ENCODE assay signal across 14 mouse cellular contexts in genomic region chr17:79835714-79836373, GRCm38 (mm10).
A peak's percentile ranks its signal among the peaks of the same experiment; 100 is the strongest.
DNase-seq lines count a peak whose midpoint lies in the region; ATAC-seq lines count a peak whose summit lies in the region.
"Had no signal": no experiment of that assay in that cellular context is flagged by ENCODE, and none has a peak within 500 bp of the region (broad histone marks: within the 10 kb centered on the region; RNA-seq: fewer than 3 reads in every experiment).

No protein-coding gene starts in this region.

- H3K36me3 ChIP-seq in heart, embryonic 13.5 days = no peaks in the 10 kb centered on the region
- H3K36me3 ChIP-seq in heart, embryonic 10.5 days = no peaks in the 10 kb centered on the region
- no peaks in the 10 kb centered on the region for H3K36me3 ChIP-seq in neural tube, embryonic 14.5 days (ENCODE audit: control insufficient read depth, insufficient read depth, low read length)
- no peaks in the 10 kb centered on the region for H3K36me3 ChIP-seq in splenic B cell, adult 2 months (ENCODE audit: control insufficient read depth, insufficient read depth, low read length, poor library complexity, severe bottlenecking)
- H3K36me3 ChIP-seq: hindbrain, embryonic 10.5 days had no signal

- ATAC-seq in heart, embryonic 13.5 days (ENCODE audit: extremely low read depth, insufficient number of reproducible peaks, low FRiP score, low TSS enrichment) = no peak
- ATAC-seq in neural tube, embryonic 14.5 days (ENCODE audit: low read depth) = no peak
- ATAC-seq: CD4-positive, CD25-positive, alpha-beta regulatory T cell, adult 4 months had no signal

- WGBS in heart, embryonic 13.5 days = 48% methylated on average over 5 of the region's 5 CpGs
- 61% methylated on average over 5 of the region's 5 CpGs for WGBS in heart, embryonic 10.5 days
- WGBS in neural tube, embryonic 14.5 days = 39% methylated on average over 5 of the region's 5 CpGs

- no peak for DNase-seq in heart, embryonic 10.5 days (ENCODE audit: low spot score)
- DNase-seq in neural tube, embryonic 10.5 days (ENCODE audit: extremely low spot score, low spot score) = no peak
- peak; percentile 68 for DNase-seq in kidney, adult 9 months
- DNase-seq in splenic B cell, adult 2 months (ENCODE audit: low read depth, low spot score) = peak; percentile 5
- no peak for DNase-seq in ovary, postnatal 10 days (ENCODE audit: low spot score)
- DNase-seq in frontal cortex, postnatal 25 days (ENCODE audit: low spot score in 2 of 2) = no peak
- DNase-seq: adrenal gland, postnatal 14 days; right cerebral cortex, adult 18-20 months; thymus, postnatal 4 days had no signal

- no peak overlapping the region for H3K4me3 ChIP-seq in heart, embryonic 13.5 days
- H3K4me3 ChIP-seq in heart, embryonic 10.5 days = no peak overlapping the region
- H3K4me3 ChIP-seq in neural tube, embryonic 14.5 days (ENCODE audit: low read depth, low read length) = no peak overlapping the region
- H3K4me3 ChIP-seq: hindbrain, embryonic 10.5 days had no signal

- no peaks in the 10 kb centered on the region for H3K9me3 ChIP-seq in heart, embryonic 13.5 days
- H3K9me3 ChIP-seq in heart, embryonic 10.5 days = no peaks in the 10 kb centered on the region
- H3K9me3 ChIP-seq in neural tube, embryonic 14.5 days (ENCODE audit: control insufficient read depth, low read length) = no peaks in the 10 kb centered on the region
- H3K9me3 ChIP-seq: hindbrain, embryonic 10.5 days had no signal

- no peak overlapping the region for H3K9ac ChIP-seq in heart, embryonic 13.5 days
- H3K9ac ChIP-seq in neural tube, embryonic 14.5 days (replicated peaks; ENCODE audit: low read depth, low read length) = no peak overlapping the region
- H3K9ac ChIP-seq: liver, embryonic 14.5 days had no signal

- peak overlapping the region; percentile 31; the same call in 1 of the 2 replicates for H3K27ac ChIP-seq in heart, embryonic 13.5 days (replicated peaks)
- no peak overlapping the region for H3K27ac ChIP-seq in heart, embryonic 10.5 days
- H3K27ac ChIP-seq in neural tube, embryonic 14.5 days (ENCODE audit: low read depth, low read length) = 0 out of 2 replicates have a peak overlapping the region, but pooled peaks have one; percentile 28
- H3K27ac ChIP-seq: hindbrain, embryonic 10.5 days; liver, embryonic 14.5 days had no signal

- peaks cover 9% of the 10 kb centered on the region; the same call in 1 of the 2 replicates for H3K4me1 ChIP-seq in heart, embryonic 13.5 days
- H3K4me1 ChIP-seq in heart, embryonic 10.5 days = no peaks in the 10 kb centered on the region
- no peaks in the 10 kb centered on the region for H3K4me1 ChIP-seq in neural tube, embryonic 14.5 days (ENCODE audit: control insufficient read depth, insufficient read depth, low read length)
- H3K4me1 ChIP-seq: hindbrain, embryonic 10.5 days had no signal

- no peak overlapping the region for H3K4me2 ChIP-seq in heart, embryonic 13.5 days
- no peak overlapping the region for H3K4me2 ChIP-seq in neural tube, embryonic 14.5 days (ENCODE audit: low read depth, low read length)

- no peaks in the 10 kb centered on the region for H3K27me3 ChIP-seq in heart, embryonic 13.5 days (replicated peaks)
- H3K27me3 ChIP-seq in heart, embryonic 10.5 days (ENCODE audit: insufficient read depth, poor library complexity, severe bottlenecking) = no peaks in the 10 kb centered on the region
- no peaks in the 10 kb centered on the region for H3K27me3 ChIP-seq in neural tube, embryonic 14.5 days (ENCODE audit: control insufficient read depth, insufficient read depth, low read length)
- no peaks in the 10 kb centered on the region for H3K27me3 ChIP-seq in splenic B cell, adult 2 months (ENCODE audit: control insufficient read depth, insufficient read depth, low read length, poor library complexity, severe bottlenecking)

Comparison
In these comparisons a context has a peak if more than half of its experiments do, and no peak if none do; other contexts are left out.
1. DNase-seq: peak in kidney, adult 9 months (single experiment) and splenic B cell, adult 2 months (single experiment); none in heart, embryonic 10.5 days (single experiment), neural tube, embryonic 10.5 days (single experiment), ovary, postnatal 10 days (single experiment) and frontal cortex, postnatal 25 days (0 of 2).